Mouse (Mus musculus): ENCODE results near the gene Gstm2. TPM values are rescaled to one million over a fixed set of nuclear protein-coding genes. Genes with fewer than 3 reads are reported as not detected.
"Not testable (repeated sequence)": the region's sequence is repeated elsewhere in the genome, so short reads cannot be mapped to it uniquely, and the experiment has no call there.

Gene Gstm2
- total and polyA plus RNA-seq, 3 experiments, result 169 to 222 (median 214) TPM

DNA sequence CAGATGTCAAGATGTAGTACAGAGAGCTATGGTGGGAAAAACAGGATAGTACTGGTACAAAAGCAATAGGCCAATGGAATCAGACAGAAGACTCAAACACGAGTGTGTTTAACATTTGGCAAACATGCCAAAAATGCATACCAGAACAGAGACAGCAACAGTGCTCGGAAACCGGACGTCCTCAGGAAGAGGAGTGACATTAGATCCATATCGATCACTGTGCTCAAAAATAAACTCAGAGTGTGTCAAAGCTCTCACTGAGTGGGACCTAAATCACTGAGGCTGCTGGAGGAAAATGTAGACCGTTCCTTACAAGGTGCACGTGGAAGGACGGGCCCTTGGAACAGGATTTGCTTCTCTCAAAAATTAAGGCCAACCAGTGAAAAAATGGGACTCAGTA is 15.8 kb upstream of the Gstm2 start:
- H3K4me3 ChIP-seq, result no peak overlapping the region
- no peak overlapping the region for H3K9ac ChIP-seq (ENCODE audit: low read depth, low read length)
- H3K36me3 ChIP-seq (ENCODE audit: control insufficient read depth, insufficient read depth, low read length), result peaks cover 2% of the 10 kb centered on the region; the same call in 1 of the 2 replicates
- 37% methylated on average over 8 of the region's 8 CpGs for WGBS
- peak overlapping the region; percentile 50 for H3K27ac ChIP-seq
- intact Hi-C loops (cut with DNase I), result no loop called here
- peaks cover 4% of the 10 kb centered on the region for H3K4me1 ChIP-seq (ENCODE audit: control insufficient read depth, insufficient read depth, low read length)
- H3K79me2 ChIP-seq (replicated peaks; ENCODE audit: control insufficient read depth, insufficient read depth, low read length), result no peaks in the 10 kb centered on the region
- H3K27me3 ChIP-seq (ENCODE audit: control insufficient read depth, insufficient read depth, low read length), result no peaks in the 10 kb centered on the region
- TF ChIP-seq POLR2A (IDR thresholded peaks at IDR 0.05; ENCODE audit: insufficient read depth, low read depth, low read length) (peak; percentile 62; the same call in 1 of the 2 replicates), CTCF (IDR thresholded peaks at IDR 0.05) (no peak), EP300 (IDR thresholded peaks at IDR 0.05; ENCODE audit: insufficient read depth, low read depth, low read length) (0 out of 2 replicates have a peak, but pooled peaks have one; percentile 19)
- no peak for DNase-seq

DNA sequence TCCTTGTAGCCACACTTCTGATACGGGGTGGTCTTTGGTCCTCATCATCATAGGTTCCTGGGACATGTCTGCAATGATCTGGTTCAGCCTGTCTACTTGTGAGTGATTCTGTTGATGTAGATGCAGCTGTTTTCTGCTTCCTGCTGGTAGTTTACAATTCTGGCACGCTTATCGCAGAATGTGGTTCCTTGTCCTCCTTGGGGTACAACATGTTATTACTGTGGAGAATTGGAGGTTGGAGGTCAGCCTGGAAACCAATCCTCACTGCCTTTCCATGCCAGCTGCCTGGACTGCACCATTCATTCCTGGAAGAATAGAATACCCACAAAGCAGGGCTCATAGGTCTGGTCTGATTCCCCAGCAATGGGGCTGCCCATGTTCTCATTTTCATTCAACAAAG is 13.2 kb upstream of the Gstm2 start:
- TF ChIP-seq EP300 (IDR thresholded peaks at IDR 0.05; ENCODE audit: insufficient read depth, low read depth, low read length), result no peak
- TF ChIP-seq POLR2A (IDR thresholded peaks at IDR 0.05; ENCODE audit: insufficient read depth, low read depth, low read length), result no peak
- H3K27ac ChIP-seq, result no peak overlapping the region
- H3K9ac ChIP-seq (ENCODE audit: low read depth, low read length), result no peak overlapping the region
- intact Hi-C loops (cut with DNase I), result no loop called here
- no peaks in the 10 kb centered on the region for H3K27me3 ChIP-seq (ENCODE audit: control insufficient read depth, insufficient read depth, low read length)
- peaks cover 4% of the 10 kb centered on the region for H3K4me1 ChIP-seq (ENCODE audit: control insufficient read depth, insufficient read depth, low read length)
- 74% methylated on average over 3 of the region's 3 CpGs for WGBS
- DNase-seq, result no peak
- no peak overlapping the region for H3K4me3 ChIP-seq
- H3K36me3 ChIP-seq (ENCODE audit: control insufficient read depth, insufficient read depth, low read length), result peaks cover 2% of the 10 kb centered on the region; the same call in 1 of the 2 replicates
- no peaks in the 10 kb centered on the region for H3K79me2 ChIP-seq (replicated peaks; ENCODE audit: control insufficient read depth, insufficient read depth, low read length)

DNA sequence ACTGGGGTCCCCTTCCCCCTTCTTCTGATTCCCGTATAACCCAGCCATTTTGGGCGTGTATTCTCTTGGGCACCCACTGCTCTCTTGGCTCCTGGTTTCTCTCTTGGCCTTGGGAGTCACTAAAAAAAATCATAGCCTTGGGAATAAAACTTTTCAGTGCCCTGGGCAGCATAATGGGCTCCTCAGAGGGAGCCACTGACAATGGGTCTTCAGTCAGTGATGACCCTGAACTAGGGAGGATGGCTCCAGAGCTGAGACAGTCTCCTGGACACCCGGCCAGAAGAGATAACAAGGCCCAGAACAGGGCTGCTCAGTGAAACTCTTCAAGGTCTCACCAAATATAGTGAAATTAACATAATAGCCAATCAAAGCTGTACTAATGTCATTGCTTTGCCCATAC is 12.3 kb upstream of the Gstm2 start:
- TF ChIP-seq CTCF (IDR thresholded peaks at IDR 0.05) (no peak), POLR2A (IDR thresholded peaks at IDR 0.05; ENCODE audit: insufficient read depth, low read depth, low read length) (no peak), EP300 (IDR thresholded peaks at IDR 0.05; ENCODE audit: insufficient read depth, low read depth, low read length) (no peak)
- Histone ChIP-seq H3K9ac (ENCODE audit: low read depth, low read length) (no peak overlapping the region), H3K79me2 (replicated peaks; ENCODE audit: control insufficient read depth, insufficient read depth, low read length) (no peaks in the 10 kb centered on the region), H3K4me3 (no peak overlapping the region), H3K36me3 (ENCODE audit: control insufficient read depth, insufficient read depth, low read length) (peaks cover 2% of the 10 kb centered on the region; the same call in 1 of the 2 replicates), H3K27ac (no peak overlapping the region), H3K4me1 (ENCODE audit: control insufficient read depth, insufficient read depth, low read length) (peaks cover 4% of the 10 kb centered on the region), H3K27me3 (ENCODE audit: control insufficient read depth, insufficient read depth, low read length) (no peaks in the 10 kb centered on the region)
- 85% methylated on average over 3 of the region's 3 CpGs for WGBS
- DNase-seq, result no peak
- intact Hi-C loops (cut with DNase I), result no loop called here

DNA sequence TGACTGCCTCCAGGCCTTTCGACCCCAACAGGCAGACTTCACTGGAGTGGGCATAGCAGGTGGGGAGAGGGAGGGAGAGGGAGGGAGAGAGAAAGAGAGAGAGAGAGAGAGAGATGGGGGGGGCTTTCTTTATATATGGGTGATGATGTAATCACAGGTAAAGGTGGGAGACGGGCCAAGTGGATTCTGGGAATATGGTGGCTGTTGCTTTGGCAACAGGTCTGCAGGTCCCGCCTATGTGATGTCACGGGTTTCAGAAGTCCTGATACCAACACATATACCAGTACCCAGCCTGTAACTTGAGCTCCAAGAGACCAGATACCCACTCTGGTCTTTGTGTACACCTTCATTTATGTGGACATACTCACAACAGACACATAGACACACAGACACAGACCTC is 10.3 kb upstream of the Gstm2 start:
- TF ChIP-seq POLR2A (IDR thresholded peaks at IDR 0.05; ENCODE audit: insufficient read depth, low read depth, low read length) (no peak), EP300 (IDR thresholded peaks at IDR 0.05; ENCODE audit: insufficient read depth, low read depth, low read length) (no peak), CTCF (IDR thresholded peaks at IDR 0.05) (no peak)
- intact Hi-C loops (cut with DNase I), result no loop called here

GRCm38 (mm10) chr3:107995974-107996373 is 9.7 kb upstream of the Gstm2 start:
- H3K27ac ChIP-seq; H3K4me1 ChIP-seq (ENCODE audit: control insufficient read depth, insufficient read depth, low read length); intact Hi-C loops (cut with DNase I); H3K36me3 ChIP-seq (ENCODE audit: control insufficient read depth, insufficient read depth, low read length); H3K4me3 ChIP-seq; DNase-seq; H3K79me2 ChIP-seq (replicated peaks; ENCODE audit: control insufficient read depth, insufficient read depth, low read length); H3K27me3 ChIP-seq (ENCODE audit: control insufficient read depth, insufficient read depth, low read length); H3K9ac ChIP-seq (ENCODE audit: low read depth, low read length): not testable (repeated sequence)
- 82% methylated on average over 2 of the region's 2 CpGs for WGBS

More for the DNA sequence above, 10.3 kb upstream of the Gstm2 start:
- no peaks in the 10 kb centered on the region for H3K36me3 ChIP-seq (ENCODE audit: control insufficient read depth, insufficient read depth, low read length)
- no peak overlapping the region for H3K27ac ChIP-seq
- peaks cover 1% of the 10 kb centered on the region; the same call in 1 of the 2 replicates for H3K4me1 ChIP-seq (ENCODE audit: control insufficient read depth, insufficient read depth, low read length)
- WGBS, result 85% methylated on average over 4 of the region's 4 CpGs
- no peak overlapping the region for H3K4me3 ChIP-seq
- no peaks in the 10 kb centered on the region for H3K79me2 ChIP-seq (replicated peaks; ENCODE audit: control insufficient read depth, insufficient read depth, low read length)
- no peaks in the 10 kb centered on the region for H3K27me3 ChIP-seq (ENCODE audit: control insufficient read depth, insufficient read depth, low read length)
- no peak overlapping the region for H3K9ac ChIP-seq (ENCODE audit: low read depth, low read length)
- no peak for DNase-seq

GRCm38 (mm10) chr3:107985141-107985540 is 1.1 kb downstream of the Gstm2 start:
- H3K9ac ChIP-seq (ENCODE audit: low read depth, low read length); intact Hi-C loops (cut with DNase I); H3K27me3 ChIP-seq (ENCODE audit: control insufficient read depth, insufficient read depth, low read length); H3K79me2 ChIP-seq (replicated peaks; ENCODE audit: control insufficient read depth, insufficient read depth, low read length); DNase-seq; H3K36me3 ChIP-seq (ENCODE audit: control insufficient read depth, insufficient read depth, low read length): not testable (repeated sequence)
- Histone ChIP-seq H3K4me1 (ENCODE audit: control insufficient read depth, insufficient read depth, low read length) (peaks cover 14% of the 10 kb centered on the region), H3K4me3 (peak overlapping the region; percentile 40; the same call in 1 of the 2 replicates), H3K27ac (peak overlapping the region; percentile 78)
- WGBS, result 98% methylated on average over 2 of the region's 2 CpGs

Measured in heart, adult 2 months (tissue).